Mouse (Mus musculus) CH12.LX (cell line): ENCODE results near the gene Defb15. TPM values are rescaled to one million over a fixed set of nuclear protein-coding genes. Genes with fewer than 3 reads are reported as not detected.

Source experiments
- DNase-seq: peaks from one replicate; pipeline ENCODE4 v3.0.0-alpha.2; 2013; ENCODE audit errors: extremely low read depth
- H3K27ac ChIP-seq: 2 replicates; pipeline ENCODE4 v1.5.1; 2012; ENCODE audit warnings: low read depth, mild to moderate bottlenecking, control low read depth, moderate library complexity; ENCODE audit not compliant: insufficient read depth
- H3K27me3 ChIP-seq: replicated peaks from 2 replicates; pipeline ENCODE3; 2012; ENCODE audit warnings: inconsistent platforms
- H3K36me3 ChIP-seq, 2 experiments: replicated peaks in 1 of 2; 2 replicates each; pipeline versions ENCODE3 to v1.6.1; 2012; ENCODE audit warnings: inconsistent platforms in 1 of 2, low read length in 1 of 2, mild to moderate bottlenecking in 1 of 2, mixed read lengths in 1 of 2, moderate library complexity in 1 of 2; ENCODE audit not compliant: control insufficient read depth in 1 of 2, insufficient read depth in 1 of 2
- H3K4me1 ChIP-seq, 2 experiments: 2 replicates each; pipeline ENCODE4 v1.6.1; 2012; ENCODE audit warnings: inconsistent platforms in 1 of 2, moderate library complexity in 1 of 2; ENCODE audit not compliant: insufficient read depth in 2 of 2, control insufficient read depth in 1 of 2
- H3K4me2 ChIP-seq: 2 replicates; pipeline ENCODE4 v1.6.1; 2012; ENCODE audit warnings: low read depth, mild to moderate bottlenecking, control low read depth; ENCODE audit not compliant: poor library complexity, insufficient read depth, severe bottlenecking
- H3K4me3 ChIP-seq, 3 experiments: fragments of 150-350 bp in 1 of 3; sonication (generic) in 1 of 3; replicated peaks in 1 of 3; 2 replicates each; pipeline versions ENCODE3 to v1.5.1; 2011 to 2012; ENCODE audit warnings: low read depth in 2 of 3, low read length in 2 of 3, mild to moderate bottlenecking in 2 of 3, moderate library complexity in 2 of 3, control low read depth in 1 of 3, improper control_type of control experiment in 1 of 3, inconsistent platforms in 1 of 3, mixed read lengths in 1 of 3; ENCODE audit not compliant: poor library complexity in 1 of 3
- H3K79me2 ChIP-seq: replicated peaks from 2 replicates; pipeline ENCODE4 v1.6.1; 2012; ENCODE audit warnings: mild to moderate bottlenecking, moderate library complexity; ENCODE audit not compliant: control insufficient read depth, poor library complexity, insufficient read depth, severe bottlenecking; ENCODE audit errors: extremely low read depth
- H3K9ac ChIP-seq: 2 replicates; pipeline ENCODE4 v1.6.1; 2012; ENCODE audit warnings: low read depth, mild to moderate bottlenecking, control low read depth, moderate library complexity; ENCODE audit not compliant: insufficient read depth
- H3K9me3 ChIP-seq: replicated peaks from 2 replicates; pipeline ENCODE3; 2012; ENCODE audit warnings: low read length, inconsistent platforms, mixed read lengths
- BHLHE40 ChIP-seq: IDR thresholded peaks from 2 replicates; pipeline ENCODE4 v1.6.1; 2011; ENCODE audit warnings: mild to moderate bottlenecking, low read depth, low read length, improper control_type of control experiment
- E2F4 ChIP-seq: IDR thresholded peaks from 2 replicates; pipeline ENCODE4 v1.6.1; 2011; ENCODE audit warnings: low read depth, low read length, improper control_type of control experiment; ENCODE audit not compliant: insufficient replicate concordance
- EP300 ChIP-seq: IDR thresholded peaks from 2 replicates; pipeline ENCODE4 v1.6.1; 2011; ENCODE audit warnings: low read length, improper control_type of control experiment
- ETS1 ChIP-seq: conservative IDR thresholded peaks from 2 replicates; pipeline ENCODE4 v1.6.1; 2012; ENCODE audit warnings: low read depth, mild to moderate bottlenecking, inconsistent platforms, low read length, improper control_type of control experiment, moderate library complexity
- HCFC1 ChIP-seq: IDR thresholded peaks from 2 replicates; pipeline ENCODE4 v1.6.1; 2012; ENCODE audit warnings: low read depth, mild to moderate bottlenecking, inconsistent platforms, low read length, improper control_type of control experiment
- KAT2A ChIP-seq: IDR thresholded peaks from 2 replicates; pipeline ENCODE4 v1.6.1; 2012; ENCODE audit warnings: low read length, improper control_type of control experiment, inconsistent platforms; ENCODE audit not compliant: insufficient replicate concordance
- MAZ ChIP-seq: IDR thresholded peaks from 2 replicates; pipeline ENCODE4 v1.6.1; 2012; ENCODE audit warnings: low read depth, mild to moderate bottlenecking, inconsistent platforms, low read length, improper control_type of control experiment, moderate library complexity
- MEF2A ChIP-seq: IDR thresholded peaks from 2 replicates; pipeline ENCODE4 v1.6.1; 2014; ENCODE audit warnings: low read depth, mild to moderate bottlenecking, inconsistent platforms, low read length, improper control_type of control experiment, borderline replicate concordance
- MXI1 ChIP-seq: IDR thresholded peaks from 2 replicates; pipeline ENCODE4 v1.6.1; 2011; ENCODE audit warnings: mild to moderate bottlenecking, low read depth, low read length, improper control_type of control experiment
- NRF1 ChIP-seq: IDR thresholded peaks from 2 replicates; pipeline ENCODE4 v1.6.1; 2014; ENCODE audit warnings: low read depth, mild to moderate bottlenecking, inconsistent platforms, low read length, improper control_type of control experiment, moderate library complexity
- PAX5 ChIP-seq: IDR thresholded peaks from 2 replicates; pipeline ENCODE4 v1.6.1; 2012; ENCODE audit warnings: low read length, inconsistent platforms, mixed read lengths
- POLR2A ChIP-seq: IDR thresholded peaks from 2 replicates; pipeline ENCODE4 v1.6.1; 2011; ENCODE audit warnings: low read depth, mild to moderate bottlenecking, improper control_type of control experiment, low read length
- POLR2AphosphoS2 ChIP-seq: IDR thresholded peaks from 2 replicates; pipeline ENCODE4 v1.6.1; 2011; ENCODE audit warnings: low read depth, low read length, improper control_type of control experiment
- RCOR1 ChIP-seq: conservative IDR thresholded peaks from 2 replicates; pipeline ENCODE4 v1.6.1; 2012; ENCODE audit warnings: low read depth, mild to moderate bottlenecking, inconsistent platforms, low read length, improper control_type of control experiment
- SIN3A ChIP-seq: IDR thresholded peaks from 2 replicates; pipeline ENCODE4 v1.6.1; 2012; ENCODE audit warnings: low read length, improper control_type of control experiment, inconsistent platforms
- USF1 ChIP-seq: IDR thresholded peaks from 2 replicates; pipeline ENCODE4 v1.6.1; 2014; ENCODE audit warnings: low read depth, mild to moderate bottlenecking, inconsistent platforms, low read length, improper control_type of control experiment
- ZC3H11A ChIP-seq: IDR thresholded peaks from 2 replicates; pipeline ENCODE4 v1.6.1; 2012; ENCODE audit warnings: low read depth, mild to moderate bottlenecking, inconsistent platforms, low read length, improper control_type of control experiment
- dilution Hi-C: fragments of 300-500 bp; cut with MboI; formaldehyde crosslinking; loops from 2 replicates; pipeline ENCODE4 v1.14.3; 2020; ENCODE audit warnings: low sequenced_read_pairs; ENCODE audit not compliant: extremely low pct_unique_long_range_greater_than_20kb, extremely low pct_ligation_motif_present
- in situ Hi-C: fragments of 300-500 bp; cut with MboI; formaldehyde crosslinking; loops from 3 replicates; pipeline ENCODE4 v1.14.3; 2019; ENCODE audit warnings: low sequenced_read_pairs, low pct_ligation_motif_present, low pct_unique_long_range_greater_than_20kb, mixed read lengths
- polyA plus RNA-seq: library from polyadenylated mRNA; unstranded; fragments of >175 nt; gene quantifications from 2 replicates; pipeline ENCODE4 v1.2.1, GENCODE M21; 2012; ENCODE audit warnings: low read depth; ENCODE audit not compliant: insufficient read length
- total RNA-seq, 2 experiments: library from RNA; depleted of rRNA; stranded (reverse); fragments of 300-350 nt in 1 of 2; fragments of >200 nt in 1 of 2; gene quantifications; 2 replicates each; pipeline ENCODE4 v1.2.3; 2012 to 2014

The Defb15 gene
- total and polyA plus RNA-seq, 3 experiments, result not detected

GRCm38 (mm10) chr8:21978193-21978592 lies 45.7 kb upstream of the Defb15 start:
- H3K9me3 ChIP-seq, result no peaks in the 10 kb centered on the region
- no peak overlapping the region for H3K9ac ChIP-seq
- H3K27ac ChIP-seq, result no peak overlapping the region
- dilution Hi-C loops (no loop called here), in situ Hi-C loops (no loop called here)
- peaks cover 65% of the 10 kb centered on the region for H3K27me3 ChIP-seq
- no peak for DNase-seq
- no peak overlapping the region for H3K4me2 ChIP-seq
- no peak overlapping the region for H3K4me3 ChIP-seq
- H3K4me1 ChIP-seq, result no peaks in the 10 kb centered on the region
- TF ChIP-seq RCOR1 (no peak), MAZ (no peak), PAX5 (no peak), ZC3H11A (no peak), KAT2A (no peak), USF1 (no peak), ETS1 (no peak), HCFC1 (no peak)
- H3K36me3 ChIP-seq, result no peaks in the 10 kb centered on the region
- H3K79me2 ChIP-seq, result no peaks in the 10 kb centered on the region

GRCm38 (mm10) chr8:21969475-21969874 lies 37.0 kb upstream of the Defb15 start, which contains the start of gene Ccdc70:
Ccdc70 (plus strand) TSS chr8:21969775.
- TF ChIP-seq BHLHE40 (no peak), NRF1 (no peak), MEF2A (no peak), E2F4 (no peak), MAZ (no peak), POLR2A (no peak), POLR2AphosphoS2 (no peak), PAX5 (no peak), SIN3A (no peak)
- TF ChIP-seq, all 38 proteins: peak for 0
- Histone ChIP-seq H3K4me2 (no peak within 1 kb of the TSS), H3K79me2 (no peaks in the 10 kb centered on the region), H3K27ac (no peak within 1 kb of the TSS), H3K4me3 (no peak within 1 kb of the TSS), H3K27me3 (peaks cover 86% of the 10 kb centered on the region), H3K9me3 (no peaks in the 10 kb centered on the region), H3K36me3 (no peaks in the 10 kb centered on the region), H3K9ac (no peak within 1 kb of the TSS), H3K4me1 (no peaks in the 10 kb centered on the region)
- DNase-seq, result no peak
- dilution Hi-C loops, result no loop called here
- in situ Hi-C loops, result loop anchor here (25.0 kb wide), 1 partner anchor 207 kb away; no protein-coding TSS in a partner anchor

- no peak for DNase-seq
- TF ChIP-seq SIN3A, result no peak
- no peak for TF ChIP-seq USF1
- no peak for TF ChIP-seq MXI1
- no peak for TF ChIP-seq EP300
- Histone ChIP-seq H3K79me2 (no peaks in the 10 kb centered on the region), H3K9me3 (no peaks in the 10 kb centered on the region), H3K4me2 (no peak overlapping the region), H3K27ac (no peak overlapping the region), H3K36me3 (no peaks in the 10 kb centered on the region), H3K9ac (no peak overlapping the region), H3K27me3 (peaks cover 85% of the 10 kb centered on the region), H3K4me3 (no peak overlapping the region), H3K4me1 (no peaks in the 10 kb centered on the region)
- dilution Hi-C loops, result no loop called here
- in situ Hi-C loops, result loop anchor here (25.0 kb wide), 1 partner anchor 204 kb away; no protein-coding TSS in a partner anchor
Measured at GRCm38 (mm10) chr8:21966646-21967045, 34.1 kb upstream of the Defb15 start.
